Mouse (Mus musculus): ENCODE measurements around the gene Man2b2. TPM values are rescaled to one million over a fixed set of nuclear protein-coding genes. Genes with fewer than 3 reads are reported as not detected.

Man2b2 gene
- polyA plus RNA-seq, 1 experiment from 2014 or later: 10.3 TPM

- 0 out of 2 replicates have a peak, but pooled peaks cover 5% of the 10 kb centered on the region for H3K36me3 ChIP-seq (ENCODE audit: control insufficient read depth, insufficient read depth, low read length)
- DNase-seq: peak; percentile 75
- WGBS: 52% methylated on average over 6 of the region's 6 CpGs
Measured at GRCm38 (mm10) chr5:36820142-36820541, 10.3 kb downstream of the Man2b2 start.

GRCm38 (mm10) chr5:36819742-36820141 is 10.7 kb downstream of the Man2b2 start:
- Histone ChIP-seq H3K4me3 (replicated peaks; ENCODE audit: low read depth, low read length) (no peak overlapping the region), H3K9ac (replicated peaks; ENCODE audit: low read length) (no peak overlapping the region), H3K4me1 (ENCODE audit: control insufficient read depth, insufficient read depth, low read length) (no peaks in the 10 kb centered on the region), H3K9me3 (ENCODE audit: control insufficient read depth, low read length) (no peaks in the 10 kb centered on the region), H3K4me2 (ENCODE audit: low read length) (no peak overlapping the region), H3K27ac (replicated peaks; ENCODE audit: low read depth, low read length) (no peak overlapping the region), H3K27me3 (ENCODE audit: control insufficient read depth, insufficient read depth, low read length) (no peaks in the 10 kb centered on the region), H3K36me3 (ENCODE audit: control insufficient read depth, insufficient read depth, low read length) (0 out of 2 replicates have a peak, but pooled peaks cover 5% of the 10 kb centered on the region)
- DNase-seq (no peak), ATAC-seq (ENCODE audit: low FRiP score, low TSS enrichment) (no peak)
- WGBS: 91% methylated on average over 5 of the region's 5 CpGs

More at GRCm38 (mm10) chr5:36820142-36820541, 10.3 kb downstream of the Man2b2 start:
- no peak overlapping the region for H3K4me3 ChIP-seq (replicated peaks; ENCODE audit: low read depth, low read length)
- no peaks in the 10 kb centered on the region for H3K9me3 ChIP-seq (ENCODE audit: control insufficient read depth, low read length)
- no peak overlapping the region for H3K4me2 ChIP-seq (ENCODE audit: low read length)
- H3K4me1 ChIP-seq (ENCODE audit: control insufficient read depth, insufficient read depth, low read length): no peaks in the 10 kb centered on the region
- no peak overlapping the region for H3K27ac ChIP-seq (replicated peaks; ENCODE audit: low read depth, low read length)
- H3K27me3 ChIP-seq (ENCODE audit: control insufficient read depth, insufficient read depth, low read length): no peaks in the 10 kb centered on the region
- no peak overlapping the region for H3K9ac ChIP-seq (replicated peaks; ENCODE audit: low read length)
- no peak for ATAC-seq (ENCODE audit: low FRiP score, low TSS enrichment)

GRCm38 (mm10) chr5:36817738-36818137 is 12.7 kb downstream of the Man2b2 start:
- 74% methylated on average over 3 of the region's 3 CpGs for WGBS
- ATAC-seq (ENCODE audit: low FRiP score, low TSS enrichment): no peak

GRCm38 (mm10) chr5:36814554-36814953 is 15.9 kb downstream of the Man2b2 start:
- WGBS: 77% methylated on average over 6 of the region's 6 CpGs
- Histone ChIP-seq H3K4me2 (ENCODE audit: low read length) (no peak overlapping the region), H3K4me3 (replicated peaks; ENCODE audit: low read depth, low read length) (no peak overlapping the region), H3K9ac (replicated peaks; ENCODE audit: low read length) (no peak overlapping the region), H3K27ac (replicated peaks; ENCODE audit: low read depth, low read length) (no peak overlapping the region), H3K36me3 (ENCODE audit: control insufficient read depth, insufficient read depth, low read length) (no peaks in the 10 kb centered on the region), H3K27me3 (ENCODE audit: control insufficient read depth, insufficient read depth, low read length) (no peaks in the 10 kb centered on the region), H3K4me1 (ENCODE audit: control insufficient read depth, insufficient read depth, low read length) (no peaks in the 10 kb centered on the region), H3K9me3 (ENCODE audit: control insufficient read depth, low read length) (no peaks in the 10 kb centered on the region)
- ATAC-seq (ENCODE audit: low FRiP score, low TSS enrichment): no peak
- DNase-seq: no peak

More at GRCm38 (mm10) chr5:36817738-36818137, 12.7 kb downstream of the Man2b2 start:
- no peak for DNase-seq
- Histone ChIP-seq H3K4me2 (ENCODE audit: low read length) (no peak overlapping the region), H3K36me3 (ENCODE audit: control insufficient read depth, insufficient read depth, low read length) (no peaks in the 10 kb centered on the region), H3K27me3 (ENCODE audit: control insufficient read depth, insufficient read depth, low read length) (no peaks in the 10 kb centered on the region), H3K9ac (replicated peaks; ENCODE audit: low read length) (no peak overlapping the region), H3K4me1 (ENCODE audit: control insufficient read depth, insufficient read depth, low read length) (no peaks in the 10 kb centered on the region), H3K9me3 (ENCODE audit: control insufficient read depth, low read length) (no peaks in the 10 kb centered on the region), H3K4me3 (replicated peaks; ENCODE audit: low read depth, low read length) (no peak overlapping the region), H3K27ac (replicated peaks; ENCODE audit: low read depth, low read length) (no peak overlapping the region)

GRCm38 (mm10) chr5:36811413-36811812 is 19.0 kb downstream of the Man2b2 start:
- no peaks in the 10 kb centered on the region for H3K4me1 ChIP-seq (ENCODE audit: control insufficient read depth, insufficient read depth, low read length)
- H3K27ac ChIP-seq (replicated peaks; ENCODE audit: low read depth, low read length): no peak overlapping the region
- H3K9ac ChIP-seq (replicated peaks; ENCODE audit: low read length): no peak overlapping the region
- 32% methylated on average over 3 of the region's 3 CpGs for WGBS
- H3K36me3 ChIP-seq (ENCODE audit: control insufficient read depth, insufficient read depth, low read length): no peaks in the 10 kb centered on the region
- no peak overlapping the region for H3K4me2 ChIP-seq (ENCODE audit: low read length)
- ATAC-seq (ENCODE audit: low FRiP score, low TSS enrichment) (0 out of 2 replicates have a peak, but pooled peaks have one; percentile 41), DNase-seq (peak; percentile 87)
- no peaks in the 10 kb centered on the region for H3K27me3 ChIP-seq (ENCODE audit: control insufficient read depth, insufficient read depth, low read length)
- H3K9me3 ChIP-seq (ENCODE audit: control insufficient read depth, low read length): no peaks in the 10 kb centered on the region
- H3K4me3 ChIP-seq (replicated peaks; ENCODE audit: low read depth, low read length): no peak overlapping the region

DNA sequence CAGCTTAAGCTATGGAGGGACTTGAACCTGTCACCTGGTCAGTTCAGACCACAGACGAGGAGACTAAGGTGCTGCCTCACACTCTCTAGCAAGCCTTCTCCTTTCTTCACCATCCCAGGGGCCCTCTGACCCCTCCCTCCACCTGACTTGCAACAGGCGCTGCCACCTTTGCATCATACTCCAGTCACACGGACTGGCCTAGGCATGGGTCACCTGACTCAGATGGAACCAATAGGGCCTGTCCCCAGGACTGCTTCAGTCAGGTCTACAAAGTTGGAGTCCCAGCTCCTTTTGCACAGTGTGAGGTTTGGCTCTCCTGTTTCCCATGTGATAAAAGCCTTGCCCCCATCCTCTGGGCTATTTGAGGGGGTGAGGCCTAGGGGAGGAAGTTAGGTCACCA is 19.8 kb downstream of the Man2b2 start:
- Histone ChIP-seq H3K4me2 (ENCODE audit: low read length) (no peak overlapping the region), H3K9me3 (ENCODE audit: control insufficient read depth, low read length) (no peaks in the 10 kb centered on the region), H3K4me3 (replicated peaks; ENCODE audit: low read depth, low read length) (no peak overlapping the region), H3K4me1 (ENCODE audit: control insufficient read depth, insufficient read depth, low read length) (no peaks in the 10 kb centered on the region), H3K9ac (replicated peaks; ENCODE audit: low read length) (no peak overlapping the region), H3K27me3 (ENCODE audit: control insufficient read depth, insufficient read depth, low read length) (no peaks in the 10 kb centered on the region), H3K27ac (replicated peaks; ENCODE audit: low read depth, low read length) (no peak overlapping the region), H3K36me3 (ENCODE audit: control insufficient read depth, insufficient read depth, low read length) (no peaks in the 10 kb centered on the region)
- ATAC-seq (ENCODE audit: low FRiP score, low TSS enrichment) (no peak), DNase-seq (no peak)
- WGBS: 80% methylated on average over 3 of the region's 3 CpGs

DNA sequence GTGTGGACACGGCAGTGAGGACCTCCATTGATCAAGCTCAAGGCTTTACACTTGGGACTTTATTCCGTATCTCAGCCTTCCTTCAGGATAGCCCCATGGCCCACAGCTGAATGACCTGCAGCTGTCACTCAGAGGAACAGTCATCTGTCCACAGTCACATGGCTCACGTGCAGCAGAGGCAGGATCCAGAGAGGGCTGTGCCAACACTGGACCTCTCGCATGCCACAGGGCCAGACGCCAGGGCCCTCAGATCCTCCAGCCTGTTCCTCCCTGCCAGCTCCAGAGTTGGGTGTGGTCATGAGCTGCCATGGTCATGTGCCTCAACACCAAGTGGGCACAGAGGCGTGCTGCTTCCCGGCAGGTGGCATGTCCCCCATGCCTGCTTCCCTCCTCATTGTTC is 21.3 kb downstream of the Man2b2 start:
- ATAC-seq (ENCODE audit: low FRiP score, low TSS enrichment) (no peak), DNase-seq (no peak)
- Histone ChIP-seq H3K4me1 (ENCODE audit: control insufficient read depth, insufficient read depth, low read length) (no peaks in the 10 kb centered on the region), H3K9ac (replicated peaks; ENCODE audit: low read length) (no peak overlapping the region), H3K27me3 (ENCODE audit: control insufficient read depth, insufficient read depth, low read length) (no peaks in the 10 kb centered on the region), H3K27ac (replicated peaks; ENCODE audit: low read depth, low read length) (no peak overlapping the region), H3K4me2 (ENCODE audit: low read length) (no peak overlapping the region), H3K4me3 (replicated peaks; ENCODE audit: low read depth, low read length) (no peak overlapping the region), H3K36me3 (ENCODE audit: control insufficient read depth, insufficient read depth, low read length) (no peaks in the 10 kb centered on the region), H3K9me3 (ENCODE audit: control insufficient read depth, low read length) (no peaks in the 10 kb centered on the region)
- WGBS: 83% methylated on average over 7 of the region's 7 CpGs

- WGBS: 27% methylated on average over 5 of the region's 5 CpGs
- Histone ChIP-seq H3K9ac (replicated peaks; ENCODE audit: low read length) (no peak overlapping the region), H3K9me3 (ENCODE audit: control insufficient read depth, low read length) (no peaks in the 10 kb centered on the region), H3K4me1 (ENCODE audit: control insufficient read depth, insufficient read depth, low read length) (no peaks in the 10 kb centered on the region), H3K27me3 (ENCODE audit: control insufficient read depth, insufficient read depth, low read length) (no peaks in the 10 kb centered on the region), H3K27ac (replicated peaks; ENCODE audit: low read depth, low read length) (no peak overlapping the region), H3K4me3 (replicated peaks; ENCODE audit: low read depth, low read length) (no peak overlapping the region), H3K4me2 (ENCODE audit: low read length) (no peak overlapping the region), H3K36me3 (ENCODE audit: control insufficient read depth, insufficient read depth, low read length) (no peaks in the 10 kb centered on the region)
- DNase-seq: no peak
- no peak for ATAC-seq (ENCODE audit: low FRiP score, low TSS enrichment)
Measured at GRCm38 (mm10) chr5:36807106-36807505, 23.3 kb downstream of the Man2b2 start.

GRCm38 (mm10) chr5:36797291-36797690 is 33.2 kb downstream of the Man2b2 start:
- Histone ChIP-seq H3K4me1 (ENCODE audit: control insufficient read depth, insufficient read depth, low read length) (peaks cover 13% of the 10 kb centered on the region), H3K27ac (replicated peaks; ENCODE audit: low read depth, low read length) (no peak overlapping the region), H3K9me3 (ENCODE audit: control insufficient read depth, low read length) (no peaks in the 10 kb centered on the region), H3K36me3 (ENCODE audit: control insufficient read depth, insufficient read depth, low read length) (peaks cover 13% of the 10 kb centered on the region), H3K4me2 (ENCODE audit: low read length) (peak overlapping the region; percentile 72), H3K27me3 (ENCODE audit: control insufficient read depth, insufficient read depth, low read length) (no peaks in the 10 kb centered on the region), H3K9ac (replicated peaks; ENCODE audit: low read length) (peak overlapping the region; percentile 48; the same call in 1 of the 2 replicates), H3K4me3 (replicated peaks; ENCODE audit: low read depth, low read length) (peak overlapping the region; percentile 64)
- WGBS: 50% methylated on average over 8 of the region's 8 CpGs
- peak; percentile 11 for DNase-seq
- no peak for ATAC-seq (ENCODE audit: low FRiP score, low TSS enrichment)
